Mouse (Mus musculus): ENCODE data around the gene Smpd1. TPM values are rescaled to one million over a fixed set of nuclear protein-coding genes. Genes with fewer than 3 reads are reported as not detected.

Smpd1 gene
- polyA plus RNA-seq, 1 experiment from 2014 or later, result 79.7 TPM

DNA sequence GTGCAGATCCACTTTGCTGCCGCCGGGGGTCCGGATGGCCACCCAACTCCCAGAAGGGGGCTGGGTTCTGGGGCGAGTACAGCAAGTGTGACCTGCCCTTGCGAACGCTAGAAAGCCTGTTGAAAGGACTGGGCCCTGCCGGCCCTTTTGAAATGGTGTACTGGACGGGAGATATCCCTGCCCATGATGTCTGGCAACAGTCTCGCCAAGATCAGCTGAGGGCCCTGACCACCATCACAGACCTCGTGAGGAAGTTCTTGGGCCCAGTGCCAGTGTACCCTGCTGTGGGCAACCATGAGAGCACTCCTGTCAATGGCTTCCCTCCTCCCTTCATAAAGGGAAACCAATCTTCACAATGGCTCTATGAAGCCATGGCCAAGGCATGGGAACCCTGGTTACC is 1.4 kb downstream of the Smpd1 start:
- Histone ChIP-seq H3K9ac (ENCODE audit: low read length) (no peak overlapping the region), H3K9me3 (ENCODE audit: control insufficient read depth, low read length) (no peaks in the 10 kb centered on the region), H3K4me1 (replicated peaks; ENCODE audit: control insufficient read depth, insufficient read depth) (peaks cover 3% of the 10 kb centered on the region; the same call in 1 of the 2 replicates), H3K27me3 (ENCODE audit: control insufficient read depth, insufficient read depth, low read length) (no peaks in the 10 kb centered on the region), H3K4me3 (ENCODE audit: low read depth, low read length) (no peak overlapping the region), H3K27ac (replicated peaks) (no peak overlapping the region), H3K36me3 (ENCODE audit: control insufficient read depth, insufficient read depth, low read length) (peaks cover 3% of the 10 kb centered on the region; the same call in 1 of the 2 replicates), H3K4me2 (replicated peaks; ENCODE audit: low read depth) (no peak overlapping the region)
- no peak for TF ChIP-seq EP300 (optimal IDR thresholded peaks at IDR 0.05)
- no peak for TF ChIP-seq CTCF (IDR thresholded peaks at IDR 0.05; ENCODE audit: low read depth)
- DNase-seq (ENCODE audit: low spot score) (no peak), ATAC-seq (ENCODE audit: low FRiP score, low TSS enrichment) (no peak)
- WGBS, result 90% methylated on average over 10 of the region's 10 CpGs

DNA sequence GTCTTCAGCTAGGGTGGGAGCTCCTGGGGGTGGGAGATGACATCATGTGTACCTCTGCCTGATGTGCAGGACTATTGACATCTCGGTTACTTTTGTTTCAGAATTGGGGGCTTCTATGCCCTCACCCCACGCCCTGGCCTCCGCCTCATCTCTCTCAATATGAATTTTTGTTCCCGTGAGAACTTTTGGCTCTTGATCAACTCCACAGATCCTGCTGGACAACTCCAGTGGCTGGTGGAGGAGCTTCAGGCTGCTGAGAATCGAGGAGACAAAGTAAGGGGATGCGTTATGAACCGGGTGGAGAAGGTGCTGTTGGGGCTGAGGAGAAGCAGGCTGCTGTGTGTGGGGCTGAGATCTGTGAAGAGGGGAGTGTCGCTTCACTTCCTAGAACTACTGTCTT is 2.2 kb downstream of the Smpd1 start:
- WGBS, result 76% methylated on average over 8 of the region's 8 CpGs
- DNase-seq (ENCODE audit: low spot score) (no peak), ATAC-seq (ENCODE audit: low FRiP score, low TSS enrichment) (no peak)
- Histone ChIP-seq H3K27me3 (ENCODE audit: control insufficient read depth, insufficient read depth, low read length) (no peaks in the 10 kb centered on the region), H3K9me3 (ENCODE audit: control insufficient read depth, low read length) (no peaks in the 10 kb centered on the region), H3K36me3 (ENCODE audit: control insufficient read depth, insufficient read depth, low read length) (peaks cover 3% of the 10 kb centered on the region; the same call in 1 of the 2 replicates), H3K4me3 (ENCODE audit: low read depth, low read length) (no peak overlapping the region), H3K9ac (ENCODE audit: low read length) (no peak overlapping the region), H3K4me1 (replicated peaks; ENCODE audit: control insufficient read depth, insufficient read depth) (peaks cover 3% of the 10 kb centered on the region; the same call in 1 of the 2 replicates), H3K4me2 (replicated peaks; ENCODE audit: low read depth) (no peak overlapping the region), H3K27ac (replicated peaks) (no peak overlapping the region)
- no peak for TF ChIP-seq CTCF (IDR thresholded peaks at IDR 0.05; ENCODE audit: low read depth)
- TF ChIP-seq EP300 (optimal IDR thresholded peaks at IDR 0.05), result no peak

DNA sequence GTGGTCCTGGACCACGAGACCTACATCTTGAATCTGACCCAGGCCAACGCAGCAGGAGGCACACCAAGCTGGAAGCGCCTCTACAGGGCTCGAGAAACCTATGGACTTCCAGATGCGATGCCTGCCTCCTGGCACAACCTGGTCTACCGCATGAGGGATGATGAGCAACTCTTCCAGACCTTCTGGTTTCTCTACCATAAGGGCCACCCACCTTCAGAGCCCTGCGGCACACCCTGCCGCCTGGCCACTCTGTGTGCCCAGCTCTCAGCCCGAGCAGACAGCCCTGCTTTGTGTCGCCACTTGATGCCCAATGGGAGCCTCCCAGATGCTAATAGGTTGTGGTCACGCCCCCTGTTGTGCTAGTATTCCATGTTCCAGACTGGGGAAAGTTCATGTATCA is 3.5 kb downstream of the Smpd1 start:
- H3K9ac ChIP-seq (ENCODE audit: low read length), result no peak overlapping the region
- H3K36me3 ChIP-seq (ENCODE audit: control insufficient read depth, insufficient read depth, low read length), result peaks cover 3% of the 10 kb centered on the region; the same call in 1 of the 2 replicates
- H3K4me1 ChIP-seq (replicated peaks; ENCODE audit: control insufficient read depth, insufficient read depth), result peaks cover 3% of the 10 kb centered on the region; the same call in 1 of the 2 replicates
- DNase-seq (ENCODE audit: low spot score) (no peak), ATAC-seq (ENCODE audit: low FRiP score, low TSS enrichment) (no peak)
- H3K4me3 ChIP-seq (ENCODE audit: low read depth, low read length), result no peak overlapping the region
- H3K27me3 ChIP-seq (ENCODE audit: control insufficient read depth, insufficient read depth, low read length), result no peaks in the 10 kb centered on the region
- H3K4me2 ChIP-seq (replicated peaks; ENCODE audit: low read depth), result no peak overlapping the region
- no peaks in the 10 kb centered on the region for H3K9me3 ChIP-seq (ENCODE audit: control insufficient read depth, low read length)
- TF ChIP-seq CTCF (IDR thresholded peaks at IDR 0.05; ENCODE audit: low read depth), result no peak
- TF ChIP-seq EP300 (optimal IDR thresholded peaks at IDR 0.05), result no peak
- no peak overlapping the region for H3K27ac ChIP-seq (replicated peaks)
- 78% methylated on average over 11 of the region's 11 CpGs for WGBS

DNA sequence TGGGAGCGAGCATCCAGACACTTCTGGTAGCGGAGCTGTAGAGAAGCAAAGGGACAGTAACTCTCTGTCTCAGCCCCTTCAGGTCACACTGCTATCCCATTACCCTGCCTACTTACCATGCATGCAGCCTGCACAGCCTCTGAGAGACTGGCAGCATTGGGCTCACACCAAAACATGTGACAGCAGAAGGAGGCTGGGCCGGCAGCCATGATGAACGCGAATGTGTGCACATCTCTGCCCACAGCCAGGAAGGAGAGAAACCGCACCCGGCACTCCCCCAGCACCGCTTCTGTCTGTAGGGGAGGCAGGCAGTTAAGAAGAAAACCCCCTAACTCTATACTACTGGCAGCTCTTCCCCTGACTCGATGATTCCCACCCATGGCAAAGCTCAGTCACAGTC is 4.9 kb downstream of the Smpd1 start:
- peaks cover 3% of the 10 kb centered on the region; the same call in 1 of the 2 replicates for H3K4me1 ChIP-seq (replicated peaks; ENCODE audit: control insufficient read depth, insufficient read depth)
- DNase-seq (ENCODE audit: low spot score) (no peak), ATAC-seq (ENCODE audit: low FRiP score, low TSS enrichment) (no peak)
- H3K9ac ChIP-seq (ENCODE audit: low read length), result no peak overlapping the region
- no peak for TF ChIP-seq EP300 (optimal IDR thresholded peaks at IDR 0.05)
- no peak for TF ChIP-seq CTCF (IDR thresholded peaks at IDR 0.05; ENCODE audit: low read depth)
- WGBS, result 87% methylated on average over 9 of the region's 9 CpGs
- H3K4me3 ChIP-seq (ENCODE audit: low read depth, low read length), result no peak overlapping the region
- no peaks in the 10 kb centered on the region for H3K9me3 ChIP-seq (ENCODE audit: control insufficient read depth, low read length)
- H3K27ac ChIP-seq (replicated peaks), result no peak overlapping the region
- H3K4me2 ChIP-seq (replicated peaks; ENCODE audit: low read depth), result no peak overlapping the region
- peaks cover 3% of the 10 kb centered on the region; the same call in 1 of the 2 replicates for H3K36me3 ChIP-seq (ENCODE audit: control insufficient read depth, insufficient read depth, low read length)
- H3K27me3 ChIP-seq (ENCODE audit: control insufficient read depth, insufficient read depth, low read length), result no peaks in the 10 kb centered on the region

DNA sequence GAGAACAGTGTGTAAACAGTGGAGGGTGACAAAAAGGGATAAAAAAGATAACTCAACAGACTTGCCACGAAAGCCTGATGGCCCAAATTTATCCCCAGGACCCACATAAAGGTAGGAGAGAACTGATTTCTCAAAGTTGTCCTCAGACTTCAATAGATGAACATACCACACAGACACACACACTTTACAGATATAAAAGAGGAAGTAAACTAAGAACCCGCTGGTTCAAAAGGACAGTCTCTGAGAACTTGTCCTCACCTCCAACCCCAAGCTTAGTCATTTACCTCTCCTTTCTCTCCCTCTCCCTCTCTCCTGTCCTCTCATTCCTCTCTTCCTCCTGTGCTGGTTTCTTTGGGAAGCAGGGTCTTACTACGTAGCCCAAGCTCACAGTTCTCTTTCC is 8.2 kb downstream of the Smpd1 start:
- no peaks in the 10 kb centered on the region for H3K9me3 ChIP-seq (ENCODE audit: control insufficient read depth, low read length)
- no peak overlapping the region for H3K4me2 ChIP-seq (replicated peaks; ENCODE audit: low read depth)
- no peak overlapping the region for H3K4me3 ChIP-seq (ENCODE audit: low read depth, low read length)
- ATAC-seq (ENCODE audit: low FRiP score, low TSS enrichment), result no peak
- no peak overlapping the region for H3K27ac ChIP-seq (replicated peaks)
- H3K36me3 ChIP-seq (ENCODE audit: control insufficient read depth, insufficient read depth, low read length), result peaks cover 3% of the 10 kb centered on the region; the same call in 1 of the 2 replicates
- H3K9ac ChIP-seq (ENCODE audit: low read length), result no peak overlapping the region
- DNase-seq (ENCODE audit: low spot score), result no peak
- no peaks in the 10 kb centered on the region for H3K4me1 ChIP-seq (replicated peaks; ENCODE audit: control insufficient read depth, insufficient read depth)
- no peaks in the 10 kb centered on the region for H3K27me3 ChIP-seq (ENCODE audit: control insufficient read depth, insufficient read depth, low read length)
- WGBS, result 90% methylated on average over 3 of the region's 3 CpGs
- no peak for TF ChIP-seq EP300 (optimal IDR thresholded peaks at IDR 0.05)
- no peak for TF ChIP-seq CTCF (IDR thresholded peaks at IDR 0.05; ENCODE audit: low read depth)

DNA sequence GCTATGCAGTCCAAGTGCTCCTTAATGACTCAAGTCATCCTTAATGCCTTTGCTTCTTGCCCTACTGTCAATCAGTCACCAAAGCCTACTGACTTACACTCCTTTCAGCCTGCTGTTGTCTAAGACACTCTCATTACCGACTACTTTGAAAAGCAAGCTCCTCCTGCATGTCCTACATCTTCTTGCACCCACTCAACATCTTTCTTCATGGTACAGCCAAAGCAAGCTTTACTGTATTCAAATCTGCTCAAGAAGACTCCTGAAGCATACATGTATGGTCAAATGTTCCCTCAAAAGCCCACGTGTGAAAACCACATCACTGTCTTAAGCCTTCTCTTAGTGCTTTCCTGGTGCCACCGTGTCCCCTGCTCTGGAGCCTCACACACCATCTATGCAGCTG is 9.2 kb downstream of the Smpd1 start:
- WGBS, result 82% methylated on average over 3 of the region's 3 CpGs
- no peaks in the 10 kb centered on the region for H3K9me3 ChIP-seq (ENCODE audit: control insufficient read depth, low read length)
- no peaks in the 10 kb centered on the region for H3K4me1 ChIP-seq (replicated peaks; ENCODE audit: control insufficient read depth, insufficient read depth)
- H3K9ac ChIP-seq (ENCODE audit: low read length), result no peak overlapping the region
- TF ChIP-seq CTCF (IDR thresholded peaks at IDR 0.05; ENCODE audit: low read depth) (no peak), EP300 (optimal IDR thresholded peaks at IDR 0.05) (no peak)
- H3K36me3 ChIP-seq (ENCODE audit: control insufficient read depth, insufficient read depth, low read length), result peaks cover 2% of the 10 kb centered on the region; the same call in 1 of the 2 replicates
- H3K27ac ChIP-seq (replicated peaks), result no peak overlapping the region
- DNase-seq (ENCODE audit: low spot score) (no peak), ATAC-seq (ENCODE audit: low FRiP score, low TSS enrichment) (no peak)
- no peak overlapping the region for H3K4me2 ChIP-seq (replicated peaks; ENCODE audit: low read depth)
- H3K4me3 ChIP-seq (ENCODE audit: low read depth, low read length), result no peak overlapping the region
- no peaks in the 10 kb centered on the region for H3K27me3 ChIP-seq (ENCODE audit: control insufficient read depth, insufficient read depth, low read length)

All from stomach, postnatal 0 days (tissue).